Mouse (Mus musculus) T-cell, adult 2 months (primary cell): Measurements from ENCODE around the gene Cdh4.

Source experiments
- DNase-seq: peaks from one replicate; pipeline ENCODE4 v3.0.0; 2022; ENCODE audit warnings: low spot score

Gene Cdh4

GRCm38 (mm10) chr2:179467839-179468445 is 25.7 kb downstream of the Cdh4 start:
- no peak for DNase-seq

GRCm38 (mm10) chr2:179476622-179477021 is 34.4 kb downstream of the Cdh4 start:
- DNase-seq = no peak

- DNase-seq = no peak
Measured at GRCm38 (mm10) chr2:179480800-179481200, 38.6 kb downstream of the Cdh4 start.

GRCm38 (mm10) chr2:179481363-179481762 is 39.1 kb downstream of the Cdh4 start:
- DNase-seq = no peak

GRCm38 (mm10) chr2:179488526-179489139 is 46.4 kb downstream of the Cdh4 start:
- no peak for DNase-seq

- no peak for DNase-seq
Measured at GRCm38 (mm10) chr2:179491891-179492290, 49.7 kb downstream of the Cdh4 start.

- no peak for DNase-seq
Measured at GRCm38 (mm10) chr2:179494276-179494675, 52.0 kb downstream of the Cdh4 start.

- DNase-seq = no peak
Measured at GRCm38 (mm10) chr2:179510439-179510838, 68.2 kb downstream of the Cdh4 start.

- DNase-seq = no peak
Measured at GRCm38 (mm10) chr2:179516559-179516958, 74.3 kb downstream of the Cdh4 start.

GRCm38 (mm10) chr2:179518456-179519032 is 76.3 kb downstream of the Cdh4 start:
- DNase-seq = no peak

GRCm38 (mm10) chr2:179519161-179519560 is 76.9 kb downstream of the Cdh4 start:
- no peak for DNase-seq

GRCm38 (mm10) chr2:179519931-179520330 is 77.7 kb downstream of the Cdh4 start:
- DNase-seq = no peak

GRCm38 (mm10) chr2:179520941-179521340 is 78.7 kb downstream of the Cdh4 start:
- DNase-seq = no peak

GRCm38 (mm10) chr2:179521444-179521843 is 79.2 kb downstream of the Cdh4 start:
- DNase-seq = no peak

- DNase-seq = no peak
Measured at GRCm38 (mm10) chr2:179522141-179522540, 79.9 kb downstream of the Cdh4 start.

- no peak for DNase-seq
Measured at GRCm38 (mm10) chr2:179526976-179527375, 84.7 kb downstream of the Cdh4 start.

GRCm38 (mm10) chr2:179530436-179531040 is 88.3 kb downstream of the Cdh4 start:
- no peak for DNase-seq

- DNase-seq = no peak
Measured at GRCm38 (mm10) chr2:179533196-179533595, 91.0 kb downstream of the Cdh4 start.

GRCm38 (mm10) chr2:179533881-179534280 is 91.7 kb downstream of the Cdh4 start:
- DNase-seq = no peak

- DNase-seq = no peak
Measured at GRCm38 (mm10) chr2:179535204-179535603, 93.0 kb downstream of the Cdh4 start.

GRCm38 (mm10) chr2:179536762-179537161 is 94.5 kb downstream of the Cdh4 start:
- no peak for DNase-seq

- no peak for DNase-seq
Measured at GRCm38 (mm10) chr2:179537390-179537789, 95.2 kb downstream of the Cdh4 start.

GRCm38 (mm10) chr2:179537800-179538450 is 95.7 kb downstream of the Cdh4 start:
- DNase-seq = no peak
